Mouse (Mus musculus): Measurements from ENCODE around the gene Chaf1a.

- no peak for TF ChIP-seq MAX (IDR thresholded peaks at IDR 0.05)
- TF ChIP-seq CTCF (IDR thresholded peaks at IDR 0.05; ENCODE audit: control insufficient read depth, insufficient read depth, insufficient read length): no peak
These were observed 37.2 kb upstream of the Chaf1a start for GRCm38 (mm10) chr17:56003000-56003399.

Data from C2C12 (cell line).